Mouse (Mus musculus) heart, adult 8-10 months (tissue): ENCODE measurements at regions not wholly inside any gene's neighbourhood (a gene's known extent, or its start where the extent isn't known, plus 50 kb on each side); places are given as distances from the start of the nearest gene placed in this dataset.

Source experiments
- DNase-seq: peaks from one replicate; pipeline ENCODE4 v3.0.0; 2022; ENCODE audit warnings: low spot score

DNA sequence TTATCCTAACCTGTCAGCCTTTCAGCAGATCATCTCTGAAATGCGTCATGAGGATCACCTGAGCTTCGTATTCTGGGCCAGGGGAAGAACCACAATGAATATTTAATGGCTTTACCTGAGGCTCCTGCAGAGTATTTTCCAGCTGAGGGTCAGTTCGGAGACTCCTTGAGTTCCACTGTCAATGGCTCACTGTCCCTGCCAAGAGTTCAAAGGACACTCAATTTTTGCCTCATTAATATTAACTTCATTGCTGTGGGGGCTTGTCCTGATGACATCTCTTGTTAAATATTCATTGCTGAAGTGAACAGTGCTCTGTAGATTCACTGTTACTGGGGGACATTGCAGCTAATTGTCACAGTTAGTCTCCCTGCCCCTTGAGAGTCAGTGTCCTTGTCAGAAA lies 316.2 kb upstream of the Myt1l start:
- DNase-seq = no peak

DNA sequence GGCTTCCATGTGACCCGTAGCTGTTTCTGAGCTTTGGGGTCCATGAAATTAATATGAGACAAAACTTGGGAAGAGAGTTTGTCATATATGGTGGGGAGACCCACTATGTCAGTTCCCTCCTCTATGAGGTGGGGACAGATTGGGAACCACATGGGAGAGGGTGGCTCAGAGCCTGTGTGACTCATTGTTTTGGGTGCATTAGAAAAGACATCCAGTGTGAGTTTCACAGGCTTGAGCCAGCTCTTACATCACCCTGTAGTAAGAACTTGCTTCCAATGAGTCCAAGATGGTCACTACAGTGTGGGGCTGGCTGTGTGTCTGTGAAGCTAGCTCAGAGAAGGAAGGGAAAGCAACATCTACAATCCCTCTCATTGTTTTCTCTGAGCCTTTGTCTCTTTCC lies 314.6 kb upstream of the Myt1l start:
- no peak for DNase-seq

DNA sequence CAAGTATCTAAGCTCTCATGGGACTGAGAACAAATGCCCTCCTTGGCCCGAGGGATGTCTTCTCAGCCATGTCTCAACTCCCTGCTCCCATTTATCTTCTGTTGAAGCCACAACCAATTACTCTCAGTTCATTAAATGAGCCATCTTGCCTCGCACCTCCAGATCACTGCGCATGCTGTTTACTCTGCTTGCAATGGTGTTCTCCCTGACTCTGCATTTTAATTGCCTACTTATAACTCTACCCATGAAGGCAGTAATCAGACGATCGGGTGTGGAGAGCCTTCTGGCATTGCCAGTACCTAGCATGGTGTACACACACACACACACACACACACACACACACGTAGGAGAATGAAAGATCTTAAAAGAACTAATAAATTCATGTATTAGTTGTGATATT lies 306.1 kb upstream of the Myt1l start:
- no peak for DNase-seq

DNA sequence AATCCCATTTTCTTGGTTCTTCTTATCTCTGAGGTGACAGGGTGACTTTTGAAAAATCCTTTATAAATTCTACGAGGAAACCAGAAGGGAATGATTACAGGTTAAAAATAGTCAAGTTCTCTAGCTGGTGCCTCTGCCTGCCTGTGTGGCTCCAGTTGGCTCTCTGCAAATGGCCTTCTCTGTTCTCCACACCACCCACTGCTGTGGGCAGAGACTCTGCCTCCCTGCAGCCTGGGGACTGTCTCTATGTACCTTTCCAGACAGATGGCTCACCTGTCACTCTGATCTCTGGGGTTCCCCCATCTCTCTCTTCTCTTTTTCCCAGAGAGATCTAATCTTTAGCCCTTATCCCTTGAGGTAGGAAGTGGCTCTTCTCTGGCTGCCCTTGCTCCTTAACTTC lies 302.2 kb upstream of the Myt1l start:
- DNase-seq = no peak

DNA sequence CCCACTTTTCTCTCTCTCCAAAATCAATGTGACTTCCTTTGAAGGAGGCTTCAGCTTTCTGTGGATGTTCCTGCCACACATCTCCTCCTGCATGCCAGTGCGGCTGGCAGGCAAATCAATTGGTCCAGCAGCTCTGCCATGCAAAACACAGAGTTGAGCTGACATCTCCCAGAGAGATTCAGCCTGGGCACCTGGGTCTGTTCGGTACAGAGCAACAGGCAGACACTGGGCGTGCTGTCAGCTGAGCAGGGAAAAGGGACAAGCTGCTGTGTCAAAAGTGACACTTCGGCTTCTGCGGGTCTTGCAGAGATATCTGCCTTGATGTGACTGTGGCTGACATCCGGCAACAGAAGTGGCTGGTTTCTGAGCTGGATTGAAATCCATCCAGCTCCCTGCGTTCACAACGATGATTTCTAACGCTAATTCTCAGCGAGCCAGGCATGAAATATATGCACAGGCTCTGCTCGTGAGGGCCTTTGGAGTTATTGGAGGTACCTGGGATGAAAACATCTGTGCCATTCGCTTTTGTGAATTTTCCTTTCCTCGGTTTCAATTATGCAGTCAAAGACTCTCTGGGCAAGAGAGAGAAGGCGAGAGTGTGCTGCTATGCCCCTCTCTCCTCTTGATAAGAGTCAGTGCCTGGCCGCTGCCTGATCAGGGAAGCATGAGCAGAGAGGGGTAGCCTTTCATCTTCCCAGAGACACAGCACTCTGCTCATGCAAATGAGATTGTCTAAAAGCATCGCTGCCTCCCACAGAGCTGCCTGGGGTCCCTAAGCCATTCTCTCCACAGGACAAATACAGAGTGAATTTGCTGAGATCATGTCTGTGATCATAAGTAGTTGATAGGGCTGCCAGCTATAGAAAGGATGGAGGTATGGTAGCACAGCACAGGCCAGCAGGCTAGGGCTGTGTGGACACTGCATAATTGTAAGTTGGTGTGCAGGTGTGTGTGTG lies 295.4 kb upstream of the Myt1l start:
- no peak for DNase-seq

DNA sequence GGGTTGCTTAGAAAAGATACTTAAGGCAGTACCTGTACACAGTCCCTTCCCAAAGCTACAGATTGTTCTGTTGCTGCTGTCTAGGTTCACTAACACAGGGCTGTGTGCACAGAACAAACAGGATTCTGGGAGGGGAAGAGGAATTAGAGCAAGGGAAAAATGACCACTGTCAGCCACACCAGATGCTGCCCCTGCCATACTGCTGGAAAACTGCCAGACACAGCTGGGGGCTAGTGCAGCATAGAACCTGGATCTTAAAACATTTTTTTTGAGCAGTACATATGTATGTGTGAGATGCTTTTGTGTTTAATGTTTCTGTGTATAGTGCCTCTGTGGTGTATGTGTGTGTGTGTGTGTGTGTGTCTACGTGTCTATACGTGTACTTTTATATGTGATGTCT lies 291.7 kb upstream of the Myt1l start:
- no peak for DNase-seq

DNA sequence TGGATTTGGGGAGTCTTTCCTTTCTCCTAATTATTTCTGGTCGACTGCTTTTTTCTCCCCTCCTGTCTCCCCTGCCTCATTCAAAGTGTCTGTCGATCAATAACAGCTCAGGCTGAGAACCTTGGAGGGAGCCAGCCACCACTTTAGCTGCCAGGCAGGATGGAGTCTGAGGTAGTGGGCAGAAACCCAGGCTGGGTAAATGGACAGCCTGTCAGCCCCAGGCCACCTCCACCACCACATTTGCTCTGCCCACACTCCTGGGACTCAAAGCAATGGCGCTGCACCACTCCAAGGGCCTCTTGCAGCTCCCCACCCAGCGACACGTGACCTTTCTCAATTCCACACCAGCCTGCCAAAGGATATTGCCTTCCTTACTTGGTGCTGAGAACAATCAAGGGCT lies 290.7 kb upstream of the Myt1l start:
- no peak for DNase-seq

DNA sequence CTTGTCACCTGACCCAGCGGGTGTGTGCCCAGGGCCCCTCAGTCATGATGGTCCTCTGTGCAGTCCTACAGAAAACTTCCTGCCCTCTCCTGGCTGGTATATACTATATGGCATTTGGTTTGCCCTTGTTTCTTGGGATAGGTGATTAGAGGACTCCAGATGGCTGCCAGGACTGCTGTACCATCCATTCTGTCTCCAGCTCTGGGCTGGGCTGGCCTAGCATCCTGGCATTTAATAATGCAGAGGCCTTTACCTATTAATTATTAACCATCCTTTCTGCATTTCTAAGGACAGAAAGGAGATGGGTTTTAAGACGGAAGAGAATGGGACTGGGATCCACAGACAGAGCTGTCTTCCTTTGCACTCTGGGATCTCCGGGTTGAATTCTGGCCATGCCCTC lies 288.7 kb upstream of the Myt1l start:
- DNase-seq = no peak

DNA sequence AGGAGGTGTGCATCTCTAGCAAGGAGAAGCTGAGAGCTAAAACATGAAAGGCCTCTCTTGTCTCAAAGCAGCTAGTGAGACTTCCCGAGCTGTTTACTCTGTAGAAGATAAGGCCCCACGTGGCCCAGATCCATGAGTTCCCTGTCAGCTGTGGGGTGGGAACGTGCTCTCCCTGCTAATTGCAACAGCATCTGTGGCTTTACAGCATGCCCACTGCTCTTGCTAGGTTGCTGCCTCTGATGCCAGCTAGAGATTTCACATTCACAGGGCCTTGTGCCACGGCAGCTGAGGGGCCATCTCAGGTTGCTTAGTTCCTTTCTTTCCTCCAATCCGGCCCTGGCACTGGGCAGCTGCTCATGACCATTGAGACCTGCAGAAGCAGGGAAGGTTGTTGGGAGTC lies 288.2 kb upstream of the Myt1l start:
- DNase-seq = no peak

DNA sequence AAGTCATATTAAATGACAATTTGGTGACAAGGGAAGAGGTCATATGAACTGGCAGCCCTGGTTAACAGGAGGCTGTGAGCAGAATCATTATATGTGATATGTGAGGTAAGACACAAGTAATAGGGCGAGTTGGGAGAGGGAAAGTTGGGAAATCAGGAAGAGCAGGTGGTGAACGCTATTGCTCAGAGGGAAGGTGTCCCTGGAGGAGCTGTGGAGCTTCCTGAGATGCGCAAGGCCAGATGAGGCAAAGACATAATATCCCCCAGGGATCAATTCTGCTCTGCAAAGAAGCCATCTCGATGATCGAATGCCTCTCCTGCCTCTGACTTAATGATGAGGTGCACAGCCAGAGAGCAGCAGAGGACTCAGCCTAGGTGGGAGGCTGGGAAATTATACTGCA lies 285.1 kb upstream of the Myt1l start:
- DNase-seq = no peak

DNA sequence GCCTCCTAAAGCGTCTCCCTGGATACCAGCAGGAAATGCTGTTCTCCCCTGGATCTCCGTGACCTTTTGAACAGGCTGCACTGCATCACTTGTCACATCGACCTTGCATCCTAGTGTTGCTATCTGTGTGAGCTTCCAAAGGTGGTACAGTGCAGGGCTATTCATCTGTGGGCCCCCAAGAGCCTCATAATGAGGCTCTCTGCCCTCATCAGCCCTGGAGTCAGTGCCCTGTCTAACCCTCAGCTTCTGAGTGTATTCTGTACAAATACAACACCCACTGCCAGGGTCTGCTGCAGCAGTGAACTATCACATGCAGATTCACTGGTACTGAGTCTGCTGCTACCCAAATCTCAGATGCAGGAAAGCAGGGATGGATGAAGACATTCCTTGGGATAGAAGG lies 282.1 kb upstream of the Myt1l start:
- no peak for DNase-seq

DNA sequence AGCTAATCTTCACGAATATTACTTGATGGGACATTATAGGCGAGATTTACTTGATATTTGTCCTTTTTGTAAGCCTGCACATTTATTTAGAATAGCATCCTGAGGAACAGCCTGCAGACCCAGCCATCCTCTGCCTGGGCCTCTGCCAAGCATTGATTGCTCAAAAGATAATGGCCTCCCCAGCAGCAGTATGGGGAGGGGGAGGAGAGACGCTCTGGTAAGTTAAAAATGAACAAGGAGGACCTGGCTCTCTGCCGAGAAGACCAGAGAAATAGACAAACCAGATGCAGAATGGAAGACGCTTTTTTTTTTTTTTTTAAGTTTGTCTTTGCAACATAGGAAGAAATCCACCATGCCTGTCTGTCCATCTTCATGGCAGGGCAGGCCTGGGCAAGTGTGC lies 280.8 kb upstream of the Myt1l start:
- DNase-seq = no peak

DNA sequence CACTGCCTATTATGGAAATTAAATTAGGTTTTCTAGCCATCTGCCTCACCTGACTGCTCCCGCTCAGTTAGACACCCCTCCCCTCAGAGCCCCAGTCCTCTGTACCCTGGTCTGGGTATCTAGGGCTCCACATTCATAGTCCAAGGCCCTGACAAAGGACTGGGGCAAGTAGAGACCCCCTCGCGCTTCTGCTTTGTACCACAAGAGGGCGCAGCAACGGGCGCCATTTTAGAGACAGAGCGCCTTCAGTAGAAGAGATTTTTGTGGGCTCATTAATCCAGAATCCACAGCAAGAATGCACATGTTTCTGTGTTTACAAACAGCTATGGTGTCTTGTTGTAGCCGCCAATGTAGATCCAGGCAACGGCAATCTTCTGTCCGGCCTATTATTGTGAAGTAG lies 279.7 kb upstream of the Myt1l start:
- DNase-seq = no peak

DNA sequence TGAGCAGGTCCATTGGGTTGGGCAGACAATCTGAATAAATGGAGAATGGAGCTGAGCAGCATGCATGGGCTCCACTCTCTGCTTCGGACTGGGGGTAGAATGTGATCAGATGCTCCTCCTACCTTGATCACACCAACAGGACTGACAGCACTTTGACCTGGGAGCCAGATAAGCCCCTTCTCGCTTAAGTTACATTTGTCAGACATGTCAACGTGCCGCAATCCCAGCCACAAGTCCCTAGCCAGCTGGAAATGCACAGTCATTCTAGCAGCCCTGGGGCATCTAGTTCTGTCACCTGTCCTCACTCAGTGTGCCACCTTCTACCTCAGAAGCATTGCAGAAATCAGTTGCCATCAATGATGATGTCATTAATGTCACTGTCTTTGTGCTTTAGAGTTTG lies 272.1 kb upstream of the Myt1l start:
- DNase-seq = no peak

DNA sequence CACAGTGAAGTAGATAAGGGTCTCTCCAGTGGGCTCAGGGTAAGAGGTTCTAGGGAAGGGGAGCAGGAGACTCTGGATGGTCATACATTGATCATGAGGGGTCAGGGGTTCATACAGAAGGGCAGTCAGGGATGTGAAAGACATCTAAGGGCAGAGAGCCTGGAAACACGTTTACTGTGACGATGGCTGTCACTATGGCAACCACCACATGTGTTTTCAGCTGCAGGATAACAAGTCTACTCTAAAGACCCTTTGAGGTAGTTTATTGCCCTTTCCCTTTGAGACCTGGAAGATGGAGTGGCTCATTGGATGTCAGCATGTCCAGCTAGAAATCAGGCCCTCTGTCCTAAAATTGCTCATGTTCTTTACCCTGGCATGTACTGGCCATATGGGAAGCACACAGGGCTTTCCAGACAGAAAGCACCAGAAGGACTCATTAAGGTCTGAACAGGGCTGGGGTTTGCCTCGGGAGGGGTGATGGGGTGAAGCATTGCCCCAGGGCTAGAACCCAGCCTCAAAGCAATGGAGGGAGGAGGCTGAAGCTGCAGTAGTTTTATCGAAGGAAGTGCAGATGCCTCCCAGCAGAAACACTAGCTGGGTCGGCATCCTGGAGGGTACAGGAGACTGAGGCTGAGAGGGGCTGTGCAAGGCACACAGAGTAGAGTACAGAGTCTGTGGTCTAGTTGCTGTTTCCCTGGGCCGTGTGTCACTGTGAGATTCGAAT lies 271.0 kb upstream of the Myt1l start:
- no peak for DNase-seq

DNA sequence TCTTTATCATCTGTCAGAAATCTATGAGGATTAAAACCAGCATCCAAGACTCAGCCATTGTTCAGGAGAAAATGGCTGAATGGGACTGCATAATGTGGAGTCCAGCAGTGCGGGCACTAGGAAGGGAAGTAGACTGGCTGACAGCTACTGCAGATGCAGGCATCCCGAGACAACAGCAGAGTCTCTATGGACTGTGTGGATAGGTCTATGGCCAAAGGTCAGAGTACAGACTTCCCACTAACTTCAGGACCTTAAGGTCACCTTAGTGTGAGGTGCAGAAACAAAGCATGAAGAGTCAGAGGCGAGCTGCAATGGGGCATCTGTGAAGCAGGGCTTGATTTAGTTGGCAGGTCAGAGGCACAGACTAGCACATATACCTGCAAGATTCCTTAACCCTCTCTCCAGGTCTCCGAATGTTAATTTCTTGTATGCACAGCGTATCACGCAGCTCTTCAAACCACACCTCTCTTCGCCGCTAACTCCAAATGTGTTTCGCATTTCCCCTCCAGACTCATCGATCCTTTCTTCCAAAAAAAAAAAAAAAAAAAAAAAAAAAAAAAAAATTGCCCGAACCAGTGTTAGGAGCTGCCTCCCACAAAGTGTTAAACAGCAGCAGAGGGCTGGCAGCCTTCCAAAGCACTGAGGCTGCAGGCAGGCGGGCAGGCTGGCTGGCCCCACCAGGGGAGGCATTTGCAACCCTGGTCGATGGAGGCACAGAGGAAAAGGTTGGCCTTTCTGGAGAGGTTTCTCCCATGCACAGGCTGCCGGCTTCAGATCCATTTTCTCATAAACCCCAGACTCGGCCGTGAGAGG lies 270.2 kb upstream of the Myt1l start:
- no peak for DNase-seq

DNA sequence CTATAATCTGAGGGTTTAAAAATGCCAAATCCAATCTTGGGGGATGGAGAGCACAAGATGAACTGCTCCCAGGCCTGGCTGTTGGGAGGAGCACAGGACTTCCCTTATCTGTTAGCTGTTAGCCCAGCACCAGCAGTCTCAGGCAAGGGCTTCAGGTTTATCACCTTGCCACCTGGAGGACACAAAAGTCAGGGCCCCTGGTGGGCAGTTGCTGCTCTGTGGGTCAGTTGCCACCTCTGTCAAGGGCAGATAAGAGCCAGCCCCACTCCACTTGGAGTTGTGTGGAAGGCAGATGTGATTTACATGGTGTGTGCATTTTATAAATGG lies 269.7 kb upstream of the Myt1l start:
- no peak for DNase-seq

DNA sequence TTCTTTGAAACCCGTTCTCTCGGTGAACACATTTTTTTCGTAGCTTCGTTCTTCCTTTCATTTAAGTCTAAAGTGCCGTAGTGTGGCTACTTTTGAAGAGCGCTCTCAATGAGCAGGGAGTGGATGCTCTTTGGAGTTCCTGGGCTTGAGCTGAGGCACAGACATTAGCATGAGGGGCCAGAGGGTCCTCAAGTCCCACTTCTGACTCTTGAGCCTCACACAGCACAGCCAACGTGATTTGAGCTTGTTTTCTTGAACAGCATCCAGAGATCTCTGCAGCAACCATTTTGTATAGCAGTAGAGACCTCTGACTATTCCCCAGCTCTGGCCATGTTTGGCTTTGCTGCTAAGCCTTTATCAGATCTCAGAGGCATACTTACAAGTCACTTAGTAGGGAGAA lies 269.2 kb upstream of the Myt1l start:
- DNase-seq = no peak

DNA sequence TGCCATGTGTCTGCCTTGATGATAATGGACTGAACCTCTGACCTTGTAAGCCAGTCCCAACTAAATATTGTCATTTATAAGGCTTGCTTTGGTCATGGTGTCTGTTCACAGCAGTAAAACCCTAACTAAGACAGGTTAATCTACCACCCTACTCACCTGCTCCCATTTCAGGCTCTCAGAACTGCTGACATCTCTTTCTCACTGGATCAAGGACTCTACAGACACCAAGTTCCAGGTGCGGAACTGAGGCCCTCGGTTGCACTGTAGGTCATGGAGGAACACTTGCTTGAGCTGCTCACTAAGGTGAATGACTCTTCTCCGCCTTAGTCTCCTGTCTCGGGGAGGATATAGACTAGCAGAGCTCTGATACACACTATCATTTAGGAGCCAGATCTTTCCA lies 254.0 kb upstream of the Myt1l start:
- DNase-seq = no peak

DNA sequence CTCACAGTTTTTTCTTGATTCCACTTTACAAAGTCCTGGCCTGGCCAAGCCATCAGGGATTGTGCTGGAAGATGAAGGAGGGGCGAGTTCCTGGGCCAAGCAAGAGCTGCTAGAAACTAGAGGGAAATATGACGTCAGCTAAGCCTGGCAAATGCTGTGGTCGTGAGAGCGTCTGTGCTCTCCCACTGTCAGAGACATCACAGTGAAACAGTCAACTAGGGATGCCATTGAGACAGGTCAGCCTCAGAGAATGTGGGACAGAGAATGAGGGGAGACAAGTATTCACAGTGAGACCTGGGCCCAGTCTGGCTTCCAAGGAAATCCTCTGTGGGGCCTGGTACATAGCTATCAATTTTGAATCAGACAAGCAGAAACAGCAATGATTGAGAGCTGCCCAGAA lies 252.5 kb upstream of the Myt1l start:
- no peak for DNase-seq

DNA sequence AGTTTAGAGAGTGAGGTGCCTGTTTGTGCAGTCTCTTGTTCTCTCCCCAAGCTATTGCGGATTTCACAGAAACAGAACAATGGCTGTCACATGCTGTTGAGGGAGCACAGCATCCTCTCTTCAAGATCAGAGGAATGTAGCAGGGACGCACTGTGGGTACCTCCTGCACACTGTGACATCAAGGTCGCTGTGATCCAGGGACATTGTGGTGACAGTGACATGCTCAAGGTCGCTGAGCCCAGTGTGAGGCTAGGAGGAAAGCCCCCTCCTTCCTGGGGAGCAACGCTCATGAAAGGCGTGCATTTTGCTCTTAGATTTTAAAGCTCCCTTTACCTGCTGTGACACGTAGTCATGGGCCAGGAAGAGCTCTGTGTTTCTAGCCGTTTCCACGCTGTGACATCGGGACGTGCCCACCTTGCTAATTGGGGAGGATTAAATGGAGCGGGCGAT lies 248.5 kb upstream of the Myt1l start:
- DNase-seq = no peak

DNA sequence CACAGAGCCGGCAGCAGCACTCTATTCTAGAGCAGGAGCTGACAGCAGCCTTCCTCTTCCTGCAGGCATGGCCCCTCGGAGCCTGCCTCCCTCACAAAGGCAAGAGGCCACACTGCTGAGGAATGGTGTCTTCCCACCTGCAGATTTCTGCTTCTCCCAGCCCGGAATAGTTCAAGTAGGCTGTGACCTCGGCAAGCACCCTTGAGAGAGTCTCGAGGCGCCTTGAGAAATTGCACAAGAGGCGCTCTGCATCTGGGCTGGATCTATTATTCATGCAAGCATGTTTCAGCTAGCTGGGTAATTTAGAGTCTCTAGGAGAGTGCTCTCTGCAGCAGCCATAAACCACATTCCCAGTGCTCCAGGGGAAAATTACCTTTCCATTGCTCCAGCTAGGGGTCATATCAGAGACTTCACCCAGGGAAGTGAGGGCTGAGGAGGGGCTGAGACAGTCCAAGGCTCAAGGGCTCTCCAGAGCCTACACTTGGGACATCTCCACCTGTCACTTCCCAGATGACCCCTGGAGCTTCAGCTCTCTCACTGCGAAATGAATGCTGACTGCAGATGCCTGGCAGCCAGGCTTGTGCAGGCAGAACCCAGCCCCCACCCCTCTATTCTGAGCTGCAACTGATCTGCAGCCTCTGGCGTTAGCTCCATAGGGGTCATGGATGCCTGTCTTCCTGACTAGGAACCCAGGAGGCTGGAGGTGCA lies 247.9 kb upstream of the Myt1l start:
- DNase-seq = no peak
